Mouse (Mus musculus) naive thymus-derived CD4-positive, alpha-beta T cell, adult 2 months (primary cell): ENCODE measurements around the gene Slc29a2.
A peak's percentile ranks its signal among the peaks of the same experiment; 100 is the strongest.
"Not testable (repeated sequence)": the region's sequence is repeated elsewhere in the genome, so short reads cannot be mapped to it uniquely, and the experiment has no call there.

ENCODE experiments used
- DNase-seq: peaks from one replicate; pipeline ENCODE4 v3.0.0-alpha.2; 2011; ENCODE audit warnings: low read depth

Slc29a2 gene

GRCm38 (mm10) chr19:5023621-5024479, at the start of gene Slc29a2:
Gene Slc29a2, plus strand, starts transcription at chr19:5023860.
- DNase-seq = peak; percentile 88

GRCm38 (mm10) chr19:4981767-4982166, 41.9 kb upstream of the Slc29a2 start:
- DNase-seq = peak; percentile 82

- peak; percentile 69 for DNase-seq
These were observed 34.6 kb upstream of the Slc29a2 start for GRCm38 (mm10) chr19:4989013-4989412.

DNA sequence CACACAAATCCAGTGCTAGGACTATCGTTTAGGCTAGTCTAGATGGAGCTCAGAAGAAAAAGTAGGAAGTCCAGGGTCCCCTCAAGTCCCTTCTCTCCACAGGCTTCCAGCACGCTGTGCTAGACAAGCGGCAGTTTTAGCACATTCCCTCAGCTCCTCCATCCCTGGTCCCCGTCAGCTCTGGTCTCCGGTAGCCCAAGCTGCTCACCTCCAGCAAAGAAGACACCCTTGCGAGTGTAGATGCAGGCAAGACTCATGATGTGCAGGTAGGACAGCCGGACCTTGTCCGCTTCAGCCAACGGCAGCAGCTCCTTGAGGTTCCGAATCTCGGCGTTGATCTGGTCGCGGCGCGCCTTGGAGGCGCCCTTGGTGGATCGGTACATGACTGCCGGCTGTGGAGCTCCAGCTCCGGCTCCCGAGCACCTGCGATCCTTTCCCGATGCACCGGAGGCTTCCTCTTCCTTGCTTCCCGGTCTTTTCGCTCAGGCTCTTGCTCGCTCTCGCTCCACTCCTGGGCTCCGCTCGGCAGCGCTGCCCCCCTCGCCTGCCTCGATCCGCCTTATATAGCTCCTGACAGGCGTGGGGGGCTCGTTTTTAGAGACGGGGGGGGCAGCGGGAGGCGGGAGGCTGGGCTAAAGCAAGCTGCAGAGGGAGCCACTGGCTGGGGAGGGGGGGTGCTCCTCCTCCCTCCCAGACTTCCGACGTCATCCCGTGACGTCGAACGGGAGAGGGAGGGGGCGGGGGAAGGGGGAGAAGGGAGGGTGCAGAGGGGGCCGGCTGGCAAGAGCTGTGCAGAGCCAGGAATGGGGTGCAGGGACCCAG, 34.0 kb upstream of the Slc29a2 start:
- no peak for DNase-seq

DNA sequence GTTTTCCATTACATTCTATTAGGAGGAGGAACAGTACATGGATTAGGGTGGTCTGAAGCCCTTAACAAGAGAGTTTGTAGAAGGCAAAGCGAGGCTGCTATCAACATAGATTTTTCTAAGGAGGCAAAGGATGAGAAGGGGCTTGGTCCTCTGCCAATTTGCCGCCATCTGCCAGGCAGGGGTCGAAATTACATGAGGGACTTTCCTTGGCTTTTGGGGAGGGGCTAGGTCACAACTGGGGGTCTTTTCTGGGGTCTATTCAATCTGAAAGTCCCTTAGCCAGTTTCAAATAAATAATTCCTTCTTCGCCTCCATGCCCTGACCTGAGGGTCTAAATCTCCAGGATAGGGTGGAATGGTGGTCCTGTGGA, 33.4 kb upstream of the Slc29a2 start, which contains the start of gene Npas4:
TSS of gene Npas4 (minus strand) at position 61 of the 370 bp plus-strand sequence.
- DNase-seq = no peak

DNA sequence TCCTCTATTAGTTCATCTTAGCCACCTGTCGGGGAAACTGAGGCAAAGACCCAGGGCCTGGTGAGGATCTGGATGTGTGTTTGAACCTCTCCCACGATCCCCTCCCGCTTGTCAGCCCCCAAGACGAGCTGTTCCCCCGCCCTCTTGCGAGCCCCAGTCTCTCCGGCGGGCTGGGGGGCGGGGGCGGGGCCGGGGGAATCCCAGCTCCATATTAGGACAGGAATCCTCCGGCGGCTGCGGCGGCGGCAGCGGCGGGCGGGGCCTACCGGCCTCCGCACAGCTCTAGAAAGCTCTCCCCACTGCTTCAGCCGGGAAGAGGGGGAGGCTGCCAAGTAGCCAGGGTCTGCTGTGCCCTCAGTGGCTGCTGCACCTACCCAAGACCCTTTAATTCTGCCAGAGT, 32.9 kb upstream of the Slc29a2 start:
- DNase-seq = no peak

DNA sequence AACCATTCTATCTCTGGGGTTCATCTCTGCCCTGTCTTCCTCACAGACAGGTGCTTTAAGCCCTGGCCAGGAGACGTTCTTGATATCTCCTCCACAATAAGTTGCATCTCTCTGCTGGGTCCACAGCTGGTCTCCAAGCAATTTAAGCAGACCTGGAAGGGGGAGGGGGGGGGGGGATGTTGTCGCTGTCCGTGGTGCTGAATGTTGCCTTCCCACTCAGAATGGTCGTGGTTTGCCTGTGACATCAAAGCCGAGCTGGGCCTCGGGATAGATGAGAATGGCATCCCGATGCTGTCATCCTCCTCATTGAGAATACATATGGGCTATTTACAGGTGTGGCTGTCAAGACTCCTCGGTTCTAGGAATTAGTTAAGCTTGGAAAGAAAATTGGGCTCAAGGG, 31.3 kb upstream of the Slc29a2 start:
- no peak for DNase-seq

DNA sequence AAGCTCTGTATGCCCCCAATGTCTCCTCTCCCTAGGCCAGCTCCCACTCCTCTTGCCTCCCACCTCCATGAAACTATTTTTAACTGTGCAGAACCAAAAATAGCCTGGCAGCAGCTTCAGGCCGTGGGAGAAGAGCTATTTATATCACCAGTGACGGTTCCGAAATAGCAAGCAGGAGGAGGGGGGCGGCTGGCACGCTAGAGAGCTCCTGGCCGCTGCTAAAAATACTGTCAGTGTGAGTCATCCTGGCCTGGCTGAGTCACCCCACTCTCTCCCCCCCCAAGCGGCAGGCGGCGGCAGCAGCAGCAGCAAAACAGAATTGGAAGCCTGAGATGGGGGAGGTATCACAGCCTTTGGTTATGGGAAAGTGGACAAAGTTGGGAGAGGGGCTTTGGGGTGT, 30.8 kb upstream of the Slc29a2 start:
- no peak for DNase-seq

GRCm38 (mm10) chr19:4994043-4994442, 29.6 kb upstream of the Slc29a2 start:
- no peak for DNase-seq

GRCm38 (mm10) chr19:4999445-5000140, 24.1 kb upstream of the Slc29a2 start:
- no peak for DNase-seq

DNA sequence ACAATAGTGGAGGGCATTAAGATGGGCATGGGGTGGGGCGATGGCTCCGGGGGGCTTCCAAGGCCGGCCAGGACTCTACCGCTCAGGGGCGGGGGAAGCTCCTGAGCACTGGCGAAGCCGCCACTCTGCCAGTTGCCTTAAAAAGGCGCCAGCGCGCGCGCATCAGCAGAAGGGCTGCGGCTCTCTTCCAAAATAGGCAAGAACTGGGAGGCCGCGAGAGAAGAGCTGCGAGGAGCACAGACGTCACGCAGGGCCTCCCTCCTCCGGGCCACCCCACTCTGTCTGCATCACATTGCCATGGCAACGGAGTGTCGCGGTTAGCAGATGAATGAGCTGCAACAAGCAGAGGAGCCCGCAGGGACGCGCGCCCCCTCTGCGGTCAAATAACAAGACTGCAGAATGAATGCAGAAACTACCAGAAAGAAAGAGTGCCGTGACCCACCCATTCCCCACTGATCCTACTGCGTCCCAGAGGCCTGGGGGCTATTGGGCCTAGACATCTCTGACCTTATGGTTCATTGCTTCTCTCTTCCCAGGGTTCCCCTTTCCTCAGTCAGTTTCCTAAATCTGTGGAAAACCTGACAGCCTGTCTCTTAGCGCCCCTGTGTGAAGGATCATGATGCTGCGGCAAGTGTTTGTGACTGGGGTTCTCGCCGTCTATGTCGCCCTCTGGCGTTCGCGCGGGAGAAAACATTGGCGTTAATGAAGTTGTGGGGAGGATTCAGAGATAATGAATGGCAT, 21.8 kb upstream of the Slc29a2 start:
- DNase-seq = peak; percentile 87

- not testable (repeated sequence) for DNase-seq
These were observed 20.0 kb upstream of the Slc29a2 start for GRCm38 (mm10) chr19:5003644-5004043.

DNA sequence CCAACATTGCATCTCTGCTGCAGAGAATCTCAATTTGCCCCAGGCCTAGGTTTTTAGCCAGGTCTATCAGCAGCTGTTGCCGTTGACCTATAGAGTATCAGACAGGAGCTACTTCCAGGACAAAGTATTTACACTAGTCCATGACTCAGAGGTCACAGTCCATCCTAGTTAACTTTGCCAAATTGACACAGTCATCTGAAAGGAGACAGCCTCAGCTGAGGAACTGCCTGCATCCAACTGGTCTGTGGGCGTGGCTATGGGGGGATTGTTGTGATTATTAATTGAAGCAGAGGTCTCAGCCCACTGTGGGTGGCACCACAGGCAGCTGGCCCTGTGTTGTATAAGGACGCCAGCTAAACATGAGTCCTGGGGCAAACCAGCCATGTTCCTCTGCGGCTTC, 18.7 kb upstream of the Slc29a2 start:
- no peak for DNase-seq

- no peak for DNase-seq
These were observed 10.5 kb upstream of the Slc29a2 start for GRCm38 (mm10) chr19:5013138-5013537.

GRCm38 (mm10) chr19:5014961-5015398, 8.7 kb upstream of the Slc29a2 start:
- DNase-seq = peak; percentile 82

DNA sequence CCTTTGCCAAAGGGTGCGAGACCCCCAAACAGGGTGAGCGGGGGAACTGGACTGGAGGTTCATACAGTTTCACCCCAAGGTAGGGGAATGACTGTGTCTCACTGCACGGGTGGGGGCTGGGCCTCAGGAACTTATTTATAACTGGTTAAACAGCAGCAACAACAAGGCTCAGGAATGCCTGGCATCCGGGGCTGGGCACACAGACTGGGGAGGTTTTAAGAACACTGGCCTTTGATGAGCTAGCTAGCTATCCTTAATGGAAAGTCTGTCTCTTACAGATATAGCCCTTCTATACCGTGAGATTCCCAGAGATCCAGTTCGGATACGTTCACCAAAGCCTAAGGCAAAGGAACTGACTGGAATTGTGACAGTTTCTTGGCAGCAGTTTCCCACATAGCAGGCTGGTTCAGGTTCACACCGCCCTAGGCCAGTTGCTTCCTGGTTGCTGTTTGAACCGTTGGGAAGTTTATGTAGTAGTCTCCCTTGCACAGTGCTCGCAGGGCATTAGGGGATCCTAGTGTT, 7.4 kb upstream of the Slc29a2 start:
- no peak for DNase-seq

DNA sequence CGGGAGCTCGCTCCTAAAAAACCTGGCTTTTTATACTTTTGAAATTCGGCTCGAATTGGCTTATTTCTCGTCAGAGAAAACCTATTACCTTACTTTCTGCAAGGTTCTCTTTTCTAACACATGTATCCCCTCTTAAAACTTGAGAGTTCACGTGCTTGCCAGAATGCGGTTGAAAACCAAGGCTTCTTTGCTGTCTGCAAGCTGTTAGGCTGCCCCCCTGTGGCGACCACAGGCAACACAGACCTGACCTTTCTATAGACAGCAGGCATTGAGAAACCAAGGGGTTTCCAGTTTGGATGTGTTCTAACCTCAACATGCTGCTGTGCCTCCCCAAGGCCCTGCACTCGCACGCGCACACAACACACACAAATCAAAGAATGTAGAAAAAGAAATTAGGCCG, 6.9 kb upstream of the Slc29a2 start:
- DNase-seq = peak; percentile 86

- no peak for DNase-seq
These were observed 6.0 kb upstream of the Slc29a2 start for GRCm38 (mm10) chr19:5017611-5018010.

DNA sequence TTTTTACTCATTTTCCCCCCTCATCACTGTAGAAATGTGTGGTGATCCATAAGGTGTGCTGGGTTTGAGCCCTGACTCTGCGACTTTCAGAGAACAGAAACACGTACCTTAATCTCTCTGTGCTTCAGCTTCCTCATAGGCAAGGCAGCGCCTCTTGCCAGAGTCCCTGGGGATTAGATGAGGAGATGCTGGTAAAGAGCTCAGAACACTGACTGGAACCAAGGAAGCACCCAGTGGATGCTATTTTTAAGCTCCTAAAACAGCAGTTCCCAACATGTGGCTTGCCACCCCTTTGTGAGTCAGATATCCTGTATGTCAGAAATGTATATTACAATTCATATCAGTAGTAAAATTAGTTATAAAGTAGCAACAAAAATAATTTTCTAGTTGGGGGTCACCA, 5.5 kb upstream of the Slc29a2 start:
- no peak for DNase-seq

GRCm38 (mm10) chr19:5021416-5021815, 2.2 kb upstream of the Slc29a2 start:
- no peak for DNase-seq

- DNase-seq = no peak
These were observed 2.5 kb downstream of the Slc29a2 start for GRCm38 (mm10) chr19:5026111-5026510.
